Mouse (Mus musculus) liver, embryonic 13.5 days (tissue): Measurements from ENCODE around the gene Pgs1. TPM values are rescaled to one million over a fixed set of nuclear protein-coding genes. Genes with fewer than 3 reads are reported as not detected.

ENCODE experiments used
- ATAC-seq: fragments of 200-750 bp; cut with Nextera tagmentation; 2 replicates; pipeline ENCODE4 v1.8.0; 2017; ENCODE audit warnings: low read depth, mild to moderate bottlenecking, moderate number of reproducible peaks, moderate library complexity
- DNase-seq: peaks from one replicate; pipeline ENCODE4 v3.0.0; 2022
- H3K27ac ChIP-seq: fragments of 300-500 bp; sonication (generic); 2 replicates; pipeline ENCODE4 v1.5.1; 2015; ENCODE audit warnings: moderate library complexity, mild to moderate bottlenecking, inconsistent platforms
- H3K27me3 ChIP-seq: fragments of 300-500 bp; sonication (generic); 2 replicates; pipeline ENCODE4 v1.6.1; 2015; ENCODE audit warnings: mild to moderate bottlenecking, inconsistent platforms
- H3K36me3 ChIP-seq: fragments of 300-500 bp; sonication (generic); 2 replicates; pipeline ENCODE4 v1.6.1; 2015; ENCODE audit warnings: mild to moderate bottlenecking, inconsistent platforms
- H3K4me1 ChIP-seq: fragments of 300-500 bp; sonication (generic); replicated peaks from 2 replicates; pipeline ENCODE4 v1.6.1; 2015; ENCODE audit warnings: inconsistent platforms
- H3K4me2 ChIP-seq: fragments of 300-500 bp; sonication (generic); 2 replicates; pipeline ENCODE4 v1.6.1; 2015; ENCODE audit warnings: inconsistent platforms, mild to moderate bottlenecking, moderate library complexity
- H3K4me3 ChIP-seq: fragments of 300-500 bp; sonication (generic); replicated peaks from 2 replicates; pipeline ENCODE4 v1.5.1; 2015; ENCODE audit warnings: mild to moderate bottlenecking, inconsistent platforms
- H3K9ac ChIP-seq: fragments of 300-500 bp; sonication (generic); 2 replicates; pipeline ENCODE4 v1.6.1; 2015; ENCODE audit warnings: mild to moderate bottlenecking, inconsistent platforms
- H3K9me3 ChIP-seq: fragments of 300-500 bp; sonication (generic); replicated peaks from 2 replicates; pipeline ENCODE4 v1.6.1; 2016; ENCODE audit warnings: inconsistent platforms
- WGBS: fragments of 180-500 bp; shearing (Covaris S2); methylation state at CpG from one replicate; pipeline ENCODE4 v1.1.7; 2015; ENCODE audit not compliant: insufficient replicate concordance; 5-methylcytosine and 5-hydroxymethylcytosine counted together
- polyA plus RNA-seq: library from polyadenylated mRNA; unstranded; fragments of >200 nt; fragmentation: Nextera tagmentation; extraction: Ambion mirVana; gene quantifications from 2 replicates; pipeline ENCODE4 v1.2.1, GENCODE M21; 2015

Pgs1 gene
- polyA plus RNA-seq, 1 experiment from 2014 or later, result 18.1 TPM

DNA sequence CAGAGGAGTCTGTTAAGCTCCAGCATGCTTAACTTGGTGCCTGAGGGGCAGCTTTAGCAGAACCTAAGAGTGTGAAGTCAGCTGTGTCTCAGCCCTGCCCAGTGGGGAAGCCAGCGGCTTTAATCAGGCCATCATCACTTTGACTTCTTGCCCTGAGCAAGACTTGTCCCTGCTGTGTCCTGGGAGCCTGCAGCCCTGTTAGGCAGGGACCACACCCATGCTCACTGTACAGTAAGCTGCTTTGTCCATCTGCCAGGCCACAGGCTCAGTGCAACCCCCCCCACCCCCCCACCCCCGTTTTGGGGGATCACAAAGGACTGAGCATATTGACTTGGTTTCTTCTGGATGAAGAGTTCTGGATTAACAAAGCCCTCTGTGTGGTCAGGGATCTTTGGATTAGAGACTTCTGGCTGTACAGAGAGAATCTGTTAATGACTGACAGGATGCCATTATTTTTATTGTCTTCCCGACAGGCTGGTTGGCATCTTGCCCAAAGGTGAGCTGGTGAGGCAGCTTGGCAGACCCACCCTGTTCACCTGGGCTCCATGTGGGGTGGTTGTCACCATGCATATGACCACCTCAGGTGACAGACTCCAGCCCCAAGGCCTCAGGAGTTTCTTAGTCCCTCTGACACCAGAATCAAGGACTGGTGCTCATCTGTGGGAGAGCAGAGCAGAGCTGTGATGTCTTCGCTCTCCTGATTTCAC, 23.9 kb downstream of the Pgs1 start:
- Histone ChIP-seq H3K9ac (0 out of 2 replicates have a peak overlapping the region, but pooled peaks have one; percentile 22), H3K4me2 (no peak overlapping the region), H3K27ac (no peak overlapping the region; the same call in 1 of the 2 replicates), H3K9me3 (no peaks in the 10 kb centered on the region), H3K36me3 (peaks cover 80% of the 10 kb centered on the region), H3K4me1 (peaks cover 72% of the 10 kb centered on the region), H3K27me3 (no peaks in the 10 kb centered on the region), H3K4me3 (no peak overlapping the region)
- ATAC-seq, result no peak
- 56% methylated on average over 4 of the region's 4 CpGs for WGBS
- DNase-seq, result no peak

- WGBS, result 88% methylated on average over 1 of the region's 1 CpGs
- no peaks in the 10 kb centered on the region for H3K27me3 ChIP-seq
- no peak for DNase-seq
- no peak overlapping the region for H3K4me2 ChIP-seq
- ATAC-seq, result no peak
- no peaks in the 10 kb centered on the region for H3K9me3 ChIP-seq
- no peak overlapping the region for H3K27ac ChIP-seq
- peaks cover 84% of the 10 kb centered on the region for H3K36me3 ChIP-seq
- no peak overlapping the region for H3K4me3 ChIP-seq
- no peak overlapping the region for H3K9ac ChIP-seq
- H3K4me1 ChIP-seq, result peaks cover 64% of the 10 kb centered on the region
Measured at GRCm38 (mm10) chr11:118012595-118012994, 26.5 kb downstream of the Pgs1 start.

GRCm38 (mm10) chr11:118013339-118013738, 27.2 kb downstream of the Pgs1 start:
- ATAC-seq (no peak), DNase-seq (no peak)
- H3K4me3 ChIP-seq, result no peak overlapping the region
- H3K27ac ChIP-seq, result 0 out of 2 replicates have a peak overlapping the region, but pooled peaks have one; percentile 18
- peaks cover 56% of the 10 kb centered on the region for H3K4me1 ChIP-seq
- no peak overlapping the region for H3K9ac ChIP-seq
- H3K9me3 ChIP-seq, result no peaks in the 10 kb centered on the region
- H3K4me2 ChIP-seq, result no peak overlapping the region
- peaks cover 86% of the 10 kb centered on the region for H3K36me3 ChIP-seq
- WGBS, result 73% methylated on average over 2 of the region's 2 CpGs
- H3K27me3 ChIP-seq, result no peaks in the 10 kb centered on the region

- 69% methylated on average over 12 of the region's 12 CpGs for WGBS
- Histone ChIP-seq H3K4me1 (peaks cover 45% of the 10 kb centered on the region), H3K4me3 (no peak overlapping the region), H3K27ac (no peak overlapping the region), H3K9me3 (no peaks in the 10 kb centered on the region), H3K9ac (no peak overlapping the region), H3K36me3 (peaks cover 85% of the 10 kb centered on the region), H3K4me2 (no peak overlapping the region), H3K27me3 (no peaks in the 10 kb centered on the region)
- no peak for ATAC-seq
- DNase-seq, result no peak
Measured at GRCm38 (mm10) chr11:118014391-118014995, 28.4 kb downstream of the Pgs1 start.

GRCm38 (mm10) chr11:118015381-118016145, 29.5 kb downstream of the Pgs1 start:
- Histone ChIP-seq H3K9ac (no peak overlapping the region), H3K4me2 (no peak overlapping the region), H3K4me3 (no peak overlapping the region), H3K9me3 (no peaks in the 10 kb centered on the region), H3K27me3 (no peaks in the 10 kb centered on the region), H3K4me1 (peaks cover 39% of the 10 kb centered on the region), H3K36me3 (peaks cover 86% of the 10 kb centered on the region), H3K27ac (0 out of 2 replicates have a peak overlapping the region, but pooled peaks have one; percentile 29)
- DNase-seq (no peak), ATAC-seq (no peak)
- 73% methylated on average over 8 of the region's 8 CpGs for WGBS

DNA sequence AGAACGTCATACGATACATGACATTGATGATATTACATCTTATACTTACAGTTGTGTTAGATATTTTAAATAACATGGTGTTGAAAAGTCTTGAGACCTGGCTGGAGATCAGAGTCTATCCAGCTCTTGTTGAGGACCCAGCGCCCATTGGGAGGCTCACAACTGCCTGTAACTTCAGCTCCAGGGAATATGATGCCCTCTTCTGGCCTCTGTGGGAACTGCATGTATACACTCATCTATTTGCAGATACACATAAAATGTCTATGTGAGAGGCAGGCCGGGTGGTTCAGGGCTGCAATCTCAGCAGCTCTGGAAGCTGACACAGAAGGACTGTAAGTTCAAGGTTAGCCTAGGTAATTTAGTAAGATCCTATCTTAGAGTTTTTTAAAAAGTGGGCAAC, 32.2 kb downstream of the Pgs1 start:
- WGBS, result 92% methylated on average over 4 of the region's 4 CpGs
- no peaks in the 10 kb centered on the region for H3K9me3 ChIP-seq

GRCm38 (mm10) chr11:118021806-118022205, 35.7 kb downstream of the Pgs1 start:
- no peaks in the 10 kb centered on the region for H3K9me3 ChIP-seq
- no peak overlapping the region for H3K4me2 ChIP-seq
- H3K4me3 ChIP-seq, result no peak overlapping the region
- ATAC-seq (peak; percentile 44; the same call in 1 of the 2 replicates), DNase-seq (peak; percentile 64)
- H3K4me1 ChIP-seq, result no peaks in the 10 kb centered on the region; the same call in 1 of the 2 replicates
- peaks cover 90% of the 10 kb centered on the region for H3K36me3 ChIP-seq
- H3K27ac ChIP-seq, result no peak overlapping the region
- 67% methylated on average over 1 of the region's 1 CpGs for WGBS
- no peak overlapping the region for H3K9ac ChIP-seq
- H3K27me3 ChIP-seq, result no peaks in the 10 kb centered on the region

More for the DNA sequence above, 32.2 kb downstream of the Pgs1 start:
- no peak overlapping the region for H3K4me2 ChIP-seq
- DNase-seq, result no peak
- no peak for ATAC-seq
- peaks cover 22% of the 10 kb centered on the region for H3K4me1 ChIP-seq
- H3K27me3 ChIP-seq, result no peaks in the 10 kb centered on the region
- H3K9ac ChIP-seq, result no peak overlapping the region
- no peak overlapping the region for H3K27ac ChIP-seq
- H3K36me3 ChIP-seq, result peaks cover 89% of the 10 kb centered on the region
- H3K4me3 ChIP-seq, result no peak overlapping the region

DNA sequence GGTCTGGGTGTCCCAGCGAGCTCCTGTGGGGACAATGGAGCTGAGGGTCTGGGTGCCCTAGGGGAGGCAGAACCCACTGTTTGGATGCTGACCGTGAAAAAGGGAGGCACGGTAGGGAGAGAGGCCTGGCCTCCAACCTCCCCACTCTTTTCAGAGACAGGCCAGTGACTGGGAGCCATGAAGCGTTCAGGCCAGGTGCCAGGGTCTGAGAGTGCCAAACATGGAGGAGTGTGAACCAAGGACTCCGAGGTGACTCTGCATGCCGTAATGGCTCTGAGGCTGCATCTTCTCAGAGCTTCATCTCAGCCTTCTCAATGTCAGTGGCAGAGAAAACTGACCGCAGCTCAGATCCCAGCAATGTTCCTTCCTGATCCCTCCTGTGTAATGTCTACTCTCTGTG, 37.4 kb downstream of the Pgs1 start:
- no peaks in the 10 kb centered on the region for H3K27me3 ChIP-seq
- WGBS, result 92% methylated on average over 7 of the region's 7 CpGs
- H3K4me3 ChIP-seq, result no peak overlapping the region
- H3K4me1 ChIP-seq, result no peaks in the 10 kb centered on the region; the same call in 1 of the 2 replicates
- ATAC-seq (no peak), DNase-seq (no peak)
- peaks cover 82% of the 10 kb centered on the region for H3K36me3 ChIP-seq
- no peak overlapping the region for H3K4me2 ChIP-seq
- no peaks in the 10 kb centered on the region for H3K9me3 ChIP-seq
- H3K9ac ChIP-seq, result no peak overlapping the region
- H3K27ac ChIP-seq, result no peak overlapping the region

GRCm38 (mm10) chr11:118024111-118024510, 38.0 kb downstream of the Pgs1 start:
- no peak for ATAC-seq
- Histone ChIP-seq H3K4me2 (no peak overlapping the region), H3K9ac (no peak overlapping the region), H3K4me3 (no peak overlapping the region), H3K9me3 (no peaks in the 10 kb centered on the region), H3K4me1 (no peaks in the 10 kb centered on the region; the same call in 1 of the 2 replicates), H3K36me3 (peaks cover 78% of the 10 kb centered on the region), H3K27me3 (no peaks in the 10 kb centered on the region), H3K27ac (no peak overlapping the region)
- DNase-seq, result no peak
- 84% methylated on average over 2 of the region's 2 CpGs for whole genome bisulfite sequencing

GRCm38 (mm10) chr11:118029170-118029569, 43.1 kb downstream of the Pgs1 start:
- Histone ChIP-seq H3K4me3 (no peak overlapping the region), H3K27me3 (no peaks in the 10 kb centered on the region), H3K4me1 (no peaks in the 10 kb centered on the region), H3K9me3 (no peaks in the 10 kb centered on the region), H3K9ac (no peak overlapping the region), H3K36me3 (peaks cover 39% of the 10 kb centered on the region), H3K27ac (no peak overlapping the region), H3K4me2 (no peak overlapping the region)
- 88% methylated on average over 6 of the region's 6 CpGs for WGBS
- ATAC-seq (no peak), DNase-seq (no peak)

DNA sequence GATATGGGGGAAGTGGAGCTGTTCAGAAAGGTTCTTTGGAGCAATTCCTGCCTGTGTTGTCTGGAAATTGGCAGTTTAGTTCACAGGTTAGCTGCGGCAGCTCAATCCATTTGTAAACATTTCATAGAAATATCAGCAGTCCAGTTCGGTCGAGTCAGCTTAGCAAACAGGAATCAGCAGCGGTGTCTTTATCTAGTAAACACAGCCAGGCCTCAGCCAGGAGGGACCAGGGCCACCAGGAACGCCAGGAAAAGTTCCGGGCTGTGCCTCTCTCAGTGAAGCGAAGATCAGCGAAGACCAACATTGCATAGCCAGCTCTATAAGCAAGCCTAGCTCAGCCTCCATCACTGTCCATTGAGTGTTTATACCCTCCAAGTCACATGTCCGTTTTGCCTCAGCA, 45.0 kb downstream of the Pgs1 start:
- no peak overlapping the region for H3K9ac ChIP-seq

More for the DNA sequence above, 45.0 kb downstream of the Pgs1 start:
- no peaks in the 10 kb centered on the region for H3K4me1 ChIP-seq
- no peak overlapping the region for H3K4me3 ChIP-seq
- no peak overlapping the region for H3K4me2 ChIP-seq
- H3K27me3 ChIP-seq, result no peaks in the 10 kb centered on the region
- 74% methylated on average over 9 of the region's 9 CpGs for WGBS
- peaks cover 19% of the 10 kb centered on the region for H3K36me3 ChIP-seq
- no peak overlapping the region for H3K27ac ChIP-seq
- DNase-seq, result no peak
- H3K9me3 ChIP-seq, result no peaks in the 10 kb centered on the region
- no peak for ATAC-seq
